Mouse (Mus musculus) hindbrain, embryonic 16.5 days (tissue): ENCODE data around the gene Cst6. TPM values are rescaled to one million over a fixed set of nuclear protein-coding genes. Genes with fewer than 3 reads are reported as not detected.
A peak's percentile ranks its signal among the peaks of the same experiment; 100 is the strongest.

Experiments used
- ATAC-seq: fragments of 200-750 bp; cut with Nextera tagmentation; 2 replicates; pipeline ENCODE4 v1.8.0; 2017; ENCODE audit warnings: moderate TSS enrichment, moderate library complexity
- H3K27ac ChIP-seq: fragments of 300-500 bp; sonication (generic); 2 replicates; pipeline ENCODE4 v1.5.1; 2014; ENCODE audit warnings: low read depth, mild to moderate bottlenecking, control low read depth, low read length, moderate library complexity
- H3K27me3 ChIP-seq: fragments of 300-500 bp; sonication (generic); replicated peaks from 2 replicates; pipeline ENCODE4 v1.6.1; 2014; ENCODE audit warnings: low read length; ENCODE audit not compliant: control insufficient read depth, insufficient read depth
- H3K36me3 ChIP-seq: fragments of 300-500 bp; sonication (generic); 2 replicates; pipeline ENCODE4 v1.6.1; 2014; ENCODE audit warnings: mild to moderate bottlenecking, low read length, moderate library complexity, mixed read lengths; ENCODE audit not compliant: control insufficient read depth, insufficient read depth
- H3K4me1 ChIP-seq: fragments of 300-500 bp; sonication (generic); 2 replicates; pipeline ENCODE4 v1.6.1; 2014; ENCODE audit warnings: low read depth, low read length; ENCODE audit not compliant: control insufficient read depth, insufficient read depth
- H3K4me2 ChIP-seq: fragments of 300-500 bp; sonication (generic); 2 replicates; pipeline ENCODE4 v1.6.1; 2014; ENCODE audit warnings: mild to moderate bottlenecking, low read length, control low read depth, moderate library complexity
- H3K4me3 ChIP-seq: fragments of 300-500 bp; sonication (generic); 2 replicates; pipeline ENCODE4 v1.5.1; 2014; ENCODE audit warnings: mild to moderate bottlenecking, low read length, control low read depth, moderate library complexity
- H3K9ac ChIP-seq: fragments of 300-500 bp; sonication (generic); 2 replicates; pipeline ENCODE4 v1.6.1; 2014; ENCODE audit warnings: low read depth, mild to moderate bottlenecking, control low read depth, low read length, moderate library complexity
- H3K9me3 ChIP-seq: fragments of 300-500 bp; sonication (generic); 2 replicates; pipeline ENCODE4 v1.6.1; 2014; ENCODE audit warnings: mild to moderate bottlenecking, low read length, moderate library complexity; ENCODE audit not compliant: control insufficient read depth
- WGBS: fragments of 180-500 bp; shearing (Covaris S2); extraction: QIAGEN DNeasy Blood & Tissue Kit; methylation state at CpG from one replicate; pipeline ENCODE4 v1.1.7; 2014; 5-methylcytosine and 5-hydroxymethylcytosine counted together
- polyA plus RNA-seq: library from polyadenylated mRNA; unstranded; fragments of >200 nt; fragmentation: Nextera tagmentation; extraction: Ambion mirVana; gene quantifications from 2 replicates; pipeline ENCODE4 v1.2.1, GENCODE M21; 2015

The Cst6 gene
- polyA plus RNA-seq, 1 experiment from 2014 or later = 11.9 TPM

DNA sequence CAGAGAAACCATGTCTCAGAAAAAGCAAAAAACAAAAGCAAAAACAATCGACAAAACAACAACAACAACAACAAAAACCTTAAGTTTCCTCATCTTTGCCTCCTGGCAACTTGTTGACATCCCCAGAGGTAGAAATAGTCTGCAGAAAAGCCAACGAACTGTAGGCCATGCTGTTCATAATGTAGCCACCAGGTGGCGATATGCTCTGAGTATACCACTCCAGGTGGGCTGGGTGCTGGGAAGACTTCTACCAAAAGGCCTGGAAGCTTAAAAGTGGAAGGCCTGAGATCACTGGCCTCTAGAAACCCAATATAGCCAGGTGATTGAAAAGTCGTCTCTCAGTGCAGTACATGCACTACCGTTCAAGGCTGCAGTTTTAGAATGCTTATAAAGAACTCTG is 11.4 kb downstream of the Cst6 start:
- Histone ChIP-seq H3K4me3 (no peak overlapping the region), H3K9me3 (no peaks in the 10 kb centered on the region), H3K36me3 (no peaks in the 10 kb centered on the region), H3K27me3 (no peaks in the 10 kb centered on the region), H3K9ac (no peak overlapping the region), H3K4me1 (no peaks in the 10 kb centered on the region), H3K27ac (no peak overlapping the region), H3K4me2 (no peak overlapping the region)
- ATAC-seq = no peak
- WGBS = 19% methylated on average over 5 of the region's 5 CpGs

DNA sequence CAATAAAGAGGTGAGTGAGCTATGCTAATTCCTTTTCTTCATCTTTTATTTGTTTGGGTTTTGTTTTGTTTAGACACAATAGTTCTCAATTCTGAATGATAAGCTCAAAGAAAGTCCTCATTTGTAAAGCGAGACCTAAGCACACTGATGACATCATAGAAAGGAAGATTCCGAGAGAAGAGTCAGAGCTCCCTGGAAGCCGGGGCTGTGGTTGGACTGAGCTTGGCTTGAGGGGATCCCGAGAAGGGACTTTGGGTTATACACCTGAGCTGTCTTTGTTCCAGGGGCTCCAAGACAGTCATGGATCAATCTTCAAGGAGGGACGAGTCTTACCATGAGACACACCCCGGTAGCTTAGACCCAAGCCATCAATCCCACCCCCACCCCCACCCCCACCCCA is 13.9 kb downstream of the Cst6 start, which contains the start of gene Catsper1:
Gene Catsper1 (plus strand): TSS at position 301 of the 400 bp plus-strand sequence.
- Histone ChIP-seq H3K36me3 (no peaks in the 10 kb centered on the region), H3K9ac (no peak within 1 kb of the TSS), H3K4me1 (no peaks in the 10 kb centered on the region), H3K27ac (no peak within 1 kb of the TSS), H3K4me3 (no peak within 1 kb of the TSS), H3K9me3 (no peaks in the 10 kb centered on the region), H3K4me2 (no peak within 1 kb of the TSS), H3K27me3 (no peaks in the 10 kb centered on the region)
- no peak for ATAC-seq
- WGBS = 88% methylated on average over 6 of the region's 6 CpGs

DNA sequence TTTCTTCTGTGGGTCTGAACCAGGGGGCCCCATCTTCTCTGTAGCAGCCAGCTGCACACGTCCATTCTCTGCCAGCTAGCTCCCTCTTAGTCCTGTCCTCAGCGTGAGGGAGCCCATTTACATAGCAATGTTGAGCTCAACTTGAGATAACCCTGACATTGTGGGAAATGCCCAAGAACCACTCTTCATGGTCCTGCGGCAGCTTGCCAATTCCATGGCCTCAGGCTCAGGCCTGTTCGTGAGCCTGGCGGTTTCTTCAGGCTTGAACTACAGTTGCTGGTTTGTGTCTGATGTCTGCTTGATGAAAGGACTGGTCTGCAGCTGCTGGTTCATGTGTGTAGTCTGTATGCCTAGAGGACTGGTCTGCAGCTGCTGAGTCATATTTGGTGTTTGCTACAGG is 14.6 kb downstream of the Cst6 start:
- ATAC-seq = no peak
- no peaks in the 10 kb centered on the region for H3K36me3 ChIP-seq
- no peaks in the 10 kb centered on the region for H3K27me3 ChIP-seq
- H3K27ac ChIP-seq = no peak overlapping the region
- no peaks in the 10 kb centered on the region for H3K9me3 ChIP-seq
- H3K4me1 ChIP-seq = no peaks in the 10 kb centered on the region
- no peak overlapping the region for H3K9ac ChIP-seq
- 77% methylated on average over 5 of the region's 5 CpGs for WGBS
- no peak overlapping the region for H3K4me2 ChIP-seq
- H3K4me3 ChIP-seq = no peak overlapping the region

DNA sequence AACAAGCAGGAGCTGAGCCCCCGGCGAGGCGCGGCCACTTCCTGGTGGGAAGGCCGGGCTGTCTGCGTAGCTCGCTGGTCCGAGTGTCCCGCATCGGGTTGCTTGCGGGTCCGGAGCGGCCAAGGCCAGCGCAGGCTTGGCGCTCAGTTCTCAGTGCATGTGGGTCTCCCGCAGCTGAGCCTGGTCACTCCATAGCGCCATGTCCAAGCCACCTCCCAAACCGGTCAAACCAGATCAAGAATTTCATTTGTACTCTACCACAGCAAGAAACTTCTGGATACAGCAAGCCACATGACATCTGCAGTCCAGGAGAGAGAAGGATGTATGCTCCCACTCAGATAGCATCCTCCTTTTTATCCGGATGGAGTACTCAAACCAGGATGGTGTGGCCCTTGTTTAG is 21.4 kb downstream of the Cst6 start:
- Histone ChIP-seq H3K27ac (no peak overlapping the region), H3K4me1 (no peaks in the 10 kb centered on the region), H3K4me2 (no peak overlapping the region), H3K27me3 (no peaks in the 10 kb centered on the region), H3K9ac (no peak overlapping the region), H3K4me3 (no peak overlapping the region), H3K36me3 (no peaks in the 10 kb centered on the region), H3K9me3 (no peaks in the 10 kb centered on the region)
- 72% methylated on average over 19 of the region's 19 CpGs for WGBS
- ATAC-seq = no peak

DNA sequence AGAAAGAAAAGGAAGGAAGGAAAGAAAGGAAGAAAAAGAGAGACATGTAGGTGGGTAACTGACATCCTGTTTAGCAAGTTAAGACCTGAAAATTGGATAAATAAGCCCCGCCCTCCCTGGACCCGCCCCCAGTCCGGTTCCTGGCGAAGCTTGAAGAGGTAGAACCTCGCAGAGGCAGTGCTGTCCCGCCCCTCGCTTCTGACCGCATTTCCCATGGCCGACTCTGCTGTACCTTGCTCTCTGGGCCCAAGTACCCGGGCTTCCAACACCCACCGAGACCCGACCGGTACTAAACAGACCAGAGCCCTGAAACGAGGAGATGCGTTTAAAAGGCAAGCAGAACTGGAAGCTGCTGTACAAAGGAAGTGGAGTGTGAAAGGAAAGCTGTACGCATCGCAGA is 25.6 kb downstream of the Cst6 start:
- Histone ChIP-seq H3K27me3 (no peaks in the 10 kb centered on the region), H3K4me3 (no peak overlapping the region), H3K9me3 (no peaks in the 10 kb centered on the region), H3K36me3 (no peaks in the 10 kb centered on the region), H3K27ac (no peak overlapping the region), H3K4me2 (no peak overlapping the region), H3K4me1 (no peaks in the 10 kb centered on the region), H3K9ac (no peak overlapping the region)
- 58% methylated on average over 17 of the region's 17 CpGs for WGBS
- ATAC-seq = no peak

DNA sequence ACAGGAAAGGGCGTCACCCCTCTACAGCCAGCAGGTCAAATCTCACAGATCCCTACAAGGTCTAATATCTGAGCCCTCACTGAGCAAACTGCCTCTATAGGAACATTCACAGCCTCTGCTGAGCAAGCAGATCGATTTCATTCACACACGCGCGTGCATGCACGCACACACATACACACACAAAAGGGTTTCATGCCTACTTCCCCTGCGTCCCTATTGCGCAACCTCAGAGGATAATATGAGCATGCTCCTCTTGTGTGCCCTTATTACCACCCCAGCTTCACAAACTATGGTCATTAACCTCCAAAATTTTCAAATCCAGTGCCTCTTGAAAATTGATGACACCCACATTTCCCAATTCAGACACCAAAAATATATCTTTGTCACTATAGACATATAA is 36.2 kb downstream of the Cst6 start:
- H3K9me3 ChIP-seq = peaks cover 3% of the 10 kb centered on the region; the same call in 1 of the 2 replicates
- ATAC-seq = no peak
- 94% methylated on average over 8 of the region's 8 CpGs for whole genome bisulfite sequencing
- H3K4me1 ChIP-seq = no peaks in the 10 kb centered on the region
- H3K36me3 ChIP-seq = no peaks in the 10 kb centered on the region; the same call in 1 of the 2 replicates
- no peak overlapping the region for H3K4me2 ChIP-seq
- no peak overlapping the region for H3K4me3 ChIP-seq
- no peak overlapping the region for H3K27ac ChIP-seq
- no peaks in the 10 kb centered on the region for H3K27me3 ChIP-seq
- no peak overlapping the region for H3K9ac ChIP-seq

DNA sequence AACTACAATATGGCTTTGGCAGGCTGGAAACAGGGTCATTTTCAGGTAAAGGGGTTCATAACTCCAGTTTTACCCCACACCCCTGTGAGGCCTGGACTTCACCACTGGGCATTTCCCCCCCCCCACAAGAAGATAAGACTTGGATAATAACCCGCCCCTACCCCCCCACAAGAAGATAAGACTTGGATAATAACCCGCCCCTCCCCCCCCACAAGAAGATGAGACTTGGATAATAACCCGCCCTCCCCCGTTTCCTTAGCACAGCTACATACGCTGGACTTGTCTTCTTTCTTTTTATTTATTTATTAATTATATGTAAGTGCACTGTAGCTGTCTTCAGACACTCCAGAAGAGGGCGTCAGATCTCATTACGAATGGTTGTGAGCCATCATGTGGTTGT is 40.3 kb downstream of the Cst6 start:
- no peaks in the 10 kb centered on the region for H3K4me1 ChIP-seq

DNA sequence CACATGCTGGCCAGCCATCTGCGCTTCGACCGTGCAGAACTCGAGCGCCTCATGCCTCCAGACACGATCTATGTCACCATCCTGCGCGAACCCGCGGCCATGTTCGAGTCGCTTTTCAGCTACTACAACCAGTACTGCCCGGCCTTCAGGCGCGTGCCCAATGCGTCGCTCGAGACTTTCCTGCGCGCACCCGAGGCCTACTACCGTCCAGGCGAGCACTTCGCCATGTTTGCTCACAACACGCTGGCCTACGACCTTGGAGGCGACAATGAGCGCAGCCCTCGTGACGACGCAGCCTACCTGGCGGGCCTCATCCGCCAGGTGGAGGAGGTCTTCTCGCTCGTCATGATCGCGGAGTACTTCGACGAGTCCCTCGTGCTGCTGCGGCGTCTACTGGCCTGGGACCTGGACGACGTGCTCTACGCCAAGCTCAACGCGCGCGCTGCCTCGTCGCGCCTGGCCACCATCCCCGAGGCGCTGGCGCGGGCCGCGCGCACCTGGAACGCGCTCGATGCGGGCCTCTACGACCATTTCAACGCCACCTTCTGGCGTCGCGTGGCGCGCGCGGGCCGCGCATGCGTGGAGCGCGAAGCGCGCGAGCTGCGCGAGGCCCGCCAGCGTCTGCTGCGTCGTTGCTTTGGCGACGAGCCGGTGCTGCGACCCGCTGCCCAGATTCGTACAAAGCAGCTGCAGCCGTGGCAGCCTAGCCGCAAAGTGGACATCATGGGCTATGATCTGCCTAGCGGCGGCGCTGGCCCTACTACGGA is 42.2 kb downstream of the Cst6 start:
- no peak for ATAC-seq
- Histone ChIP-seq H3K27ac (no peak overlapping the region), H3K36me3 (peaks cover 30% of the 10 kb centered on the region), H3K9ac (peak overlapping the region; percentile 17; the same call in 1 of the 2 replicates), H3K4me1 (no peaks in the 10 kb centered on the region), H3K9me3 (peaks cover 6% of the 10 kb centered on the region), H3K27me3 (no peaks in the 10 kb centered on the region), H3K4me2 (peak overlapping the region; percentile 42), H3K4me3 (peak overlapping the region; percentile 8; the same call in 1 of the 2 replicates)
- 40% methylated on average over 98 of the region's 98 CpGs for WGBS

More for the DNA sequence above, 40.3 kb downstream of the Cst6 start:
- ATAC-seq = no peak
- WGBS = 89% methylated on average over 7 of the region's 7 CpGs
- Histone ChIP-seq H3K27me3 (no peaks in the 10 kb centered on the region), H3K4me3 (no peak overlapping the region), H3K9me3 (peaks cover 6% of the 10 kb centered on the region), H3K27ac (no peak overlapping the region), H3K4me2 (no peak overlapping the region), H3K36me3 (peaks cover 26% of the 10 kb centered on the region), H3K9ac (no peak overlapping the region)

DNA sequence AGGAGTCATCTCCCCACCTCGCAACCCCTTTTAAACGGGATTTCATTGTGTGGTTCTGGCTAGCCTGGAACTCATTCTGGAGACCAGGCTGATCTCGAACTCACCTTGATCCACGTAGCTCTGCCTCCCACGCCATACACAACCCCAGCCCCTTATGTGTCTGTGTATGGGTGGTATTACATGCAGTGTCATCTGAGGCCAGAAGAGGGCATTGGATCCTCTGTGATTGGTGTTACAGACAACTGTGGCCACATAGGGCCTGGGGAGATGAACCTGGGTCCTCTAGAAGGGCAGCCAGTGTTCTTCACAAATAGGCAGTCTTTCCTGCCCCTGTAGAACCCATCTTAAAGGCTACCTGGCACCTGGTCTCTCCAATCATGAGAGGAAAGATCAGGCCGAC is 43.1 kb downstream of the Cst6 start:
- ATAC-seq = no peak
- Histone ChIP-seq H3K27ac (no peak overlapping the region), H3K27me3 (no peaks in the 10 kb centered on the region), H3K4me3 (no peak overlapping the region), H3K9me3 (peaks cover 6% of the 10 kb centered on the region), H3K4me1 (no peaks in the 10 kb centered on the region), H3K36me3 (peaks cover 30% of the 10 kb centered on the region), H3K4me2 (no peak overlapping the region), H3K9ac (no peak overlapping the region)
- WGBS = 84% methylated on average over 6 of the region's 6 CpGs
